Mouse (Mus musculus): Measurements from ENCODE around the gene Krt80. TPM values are rescaled to one million over a fixed set of nuclear protein-coding genes. Genes with fewer than 3 reads are reported as not detected.

Krt80 gene
- polyA plus RNA-seq, 1 experiment from 2014 or later: 0.06 TPM

DNA sequence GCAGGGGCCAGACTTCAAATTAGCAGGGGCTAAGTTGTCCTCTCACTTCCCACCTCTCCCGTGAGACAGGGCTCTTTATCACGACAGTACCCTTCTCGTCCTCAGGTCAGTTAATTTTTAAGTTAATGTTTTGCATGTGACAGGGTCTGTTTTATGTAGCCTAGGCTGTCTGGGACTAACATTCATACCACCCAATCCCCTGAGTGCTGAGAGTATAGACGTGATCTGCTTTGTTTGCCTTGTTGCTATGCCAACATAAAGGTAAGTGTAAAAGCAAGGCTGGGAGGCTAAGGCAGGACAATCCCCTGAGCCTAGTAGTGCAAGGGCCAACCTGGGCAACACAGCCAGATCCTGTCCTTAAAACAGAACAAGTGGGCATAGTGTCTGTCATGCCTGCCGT, 60.5 kb downstream of the Krt80 start:
- Histone ChIP-seq H3K9me3 (no peaks in the 10 kb centered on the region), H3K27ac (replicated peaks) (no peak overlapping the region), H3K4me3 (no peak overlapping the region), H3K27me3 (no peaks in the 10 kb centered on the region), H3K36me3 (no peaks in the 10 kb centered on the region), H3K4me2 (no peak overlapping the region), H3K9ac (no peak overlapping the region), H3K4me1 (replicated peaks) (no peaks in the 10 kb centered on the region; the same call in 1 of the 2 replicates)
- no peak for ATAC-seq (ENCODE audit: low FRiP score, low read depth)
- WGBS: 46% methylated on average over 5 of the region's 5 CpGs

- whole genome bisulfite sequencing: 69% methylated on average over 13 of the region's 13 CpGs
These were observed 61.3 kb downstream of the Krt80 start for GRCm38 (mm10) chr15:101308440-101309348.

DNA sequence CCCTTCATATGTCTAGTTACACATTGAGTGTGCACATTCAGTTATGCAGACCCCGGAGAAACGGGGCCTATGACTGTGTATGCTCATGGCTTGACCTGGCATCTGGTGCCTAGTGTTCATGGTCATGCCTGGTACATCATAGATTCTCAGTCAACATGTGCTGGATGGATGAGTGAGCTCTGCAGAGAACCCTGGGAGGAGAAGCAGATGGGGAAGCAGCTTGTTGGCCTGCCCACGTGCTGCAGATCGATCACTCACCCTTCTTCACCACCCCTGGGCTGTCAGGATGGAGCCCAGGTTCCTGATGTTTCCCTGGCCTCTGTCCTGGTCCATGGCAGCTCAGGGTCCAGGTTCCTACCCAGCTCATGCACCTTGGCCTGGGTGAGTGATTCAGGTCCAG, 63.5 kb downstream of the Krt80 start:
- Histone ChIP-seq H3K4me2 (no peak overlapping the region), H3K27me3 (no peaks in the 10 kb centered on the region), H3K4me1 (replicated peaks) (no peaks in the 10 kb centered on the region; the same call in 1 of the 2 replicates), H3K27ac (replicated peaks) (no peak overlapping the region), H3K36me3 (no peaks in the 10 kb centered on the region), H3K9ac (no peak overlapping the region), H3K9me3 (no peaks in the 10 kb centered on the region), H3K4me3 (no peak overlapping the region)
- 90% methylated on average over 4 of the region's 4 CpGs for WGBS
- ATAC-seq (ENCODE audit: low FRiP score, low read depth): no peak

More at GRCm38 (mm10) chr15:101308440-101309348, 61.3 kb downstream of the Krt80 start:
- Histone ChIP-seq H3K9ac (no peak overlapping the region), H3K4me2 (no peak overlapping the region), H3K4me1 (replicated peaks) (no peaks in the 10 kb centered on the region; the same call in 1 of the 2 replicates), H3K36me3 (no peaks in the 10 kb centered on the region), H3K27me3 (no peaks in the 10 kb centered on the region), H3K9me3 (no peaks in the 10 kb centered on the region), H3K27ac (replicated peaks) (no peak overlapping the region), H3K4me3 (no peak overlapping the region)
- no peak for ATAC-seq (ENCODE audit: low FRiP score, low read depth)

DNA sequence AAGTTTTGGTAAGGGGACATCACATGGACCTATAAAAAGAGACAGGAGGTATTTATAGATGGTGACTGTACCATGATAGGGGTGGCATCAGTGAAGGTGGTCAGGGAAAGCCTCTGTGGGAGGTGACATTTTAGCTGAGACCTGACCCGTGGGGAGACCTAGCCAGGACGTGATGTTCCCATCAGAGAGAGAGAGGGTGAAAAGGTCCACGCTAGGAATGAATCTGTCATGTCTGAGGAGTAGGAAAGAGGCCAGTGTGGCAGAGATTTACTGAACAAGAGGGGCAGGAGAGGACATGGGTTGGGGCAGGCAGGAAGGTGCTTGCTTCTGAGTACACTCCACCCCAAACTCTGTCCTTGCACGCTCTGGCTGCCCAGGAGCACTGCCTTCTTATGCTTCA, 66.1 kb downstream of the Krt80 start:
- WGBS: 79% methylated on average over 4 of the region's 4 CpGs
- ATAC-seq (ENCODE audit: low FRiP score, low read depth): no peak
- Histone ChIP-seq H3K4me3 (no peak overlapping the region), H3K9ac (no peak overlapping the region), H3K36me3 (no peaks in the 10 kb centered on the region), H3K4me1 (replicated peaks) (no peaks in the 10 kb centered on the region), H3K4me2 (no peak overlapping the region), H3K27me3 (no peaks in the 10 kb centered on the region), H3K9me3 (no peaks in the 10 kb centered on the region), H3K27ac (replicated peaks) (no peak overlapping the region)

GRCm38 (mm10) chr15:101302201-101302600, 67.8 kb downstream of the Krt80 start:
- no peak for ATAC-seq (ENCODE audit: low FRiP score, low read depth)
- H3K36me3 ChIP-seq: no peaks in the 10 kb centered on the region
- no peaks in the 10 kb centered on the region for H3K27me3 ChIP-seq
- H3K27ac ChIP-seq (replicated peaks): no peak overlapping the region
- no peak overlapping the region for H3K9ac ChIP-seq
- no peaks in the 10 kb centered on the region for H3K9me3 ChIP-seq
- H3K4me1 ChIP-seq (replicated peaks): no peaks in the 10 kb centered on the region
- H3K4me3 ChIP-seq: no peak overlapping the region
- WGBS: 70% methylated on average over 3 of the region's 3 CpGs
- no peak overlapping the region for H3K4me2 ChIP-seq

DNA sequence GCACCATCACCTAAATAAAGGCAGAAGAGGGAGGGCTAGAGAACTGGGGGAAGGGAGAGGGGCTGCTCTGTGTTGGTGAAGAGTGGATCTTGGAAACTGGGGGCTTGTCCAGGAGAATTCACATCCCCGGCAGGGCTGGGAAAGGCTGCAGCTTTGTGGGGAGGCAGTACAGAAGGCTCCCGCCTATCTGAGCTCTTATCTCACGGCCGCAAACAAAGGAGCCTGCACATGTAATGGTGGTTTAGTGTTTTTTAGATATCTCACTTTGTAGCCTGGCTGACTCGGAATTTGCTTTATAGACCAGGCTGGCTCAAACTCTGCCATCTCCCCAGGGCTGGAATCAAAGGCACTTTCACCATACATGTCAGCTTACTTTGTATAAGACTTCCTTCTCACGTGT, 69.8 kb downstream of the Krt80 start:
- H3K4me3 ChIP-seq: no peak overlapping the region
- no peaks in the 10 kb centered on the region for H3K4me1 ChIP-seq (replicated peaks)
- H3K27ac ChIP-seq (replicated peaks): no peak overlapping the region
- no peaks in the 10 kb centered on the region for H3K9me3 ChIP-seq
- H3K9ac ChIP-seq: no peak overlapping the region
- H3K4me2 ChIP-seq: no peak overlapping the region
- H3K27me3 ChIP-seq: no peaks in the 10 kb centered on the region
- WGBS: 78% methylated on average over 6 of the region's 6 CpGs
- no peaks in the 10 kb centered on the region for H3K36me3 ChIP-seq
- no peak for ATAC-seq (ENCODE audit: low FRiP score, low read depth)

- WGBS: 79% methylated on average over 14 of the region's 14 CpGs
- Histone ChIP-seq H3K9me3 (no peaks in the 10 kb centered on the region), H3K4me2 (no peak overlapping the region), H3K4me3 (no peak overlapping the region), H3K27ac (replicated peaks) (no peak overlapping the region), H3K4me1 (replicated peaks) (no peaks in the 10 kb centered on the region), H3K36me3 (no peaks in the 10 kb centered on the region), H3K9ac (no peak overlapping the region), H3K27me3 (no peaks in the 10 kb centered on the region)
- no peak for ATAC-seq (ENCODE audit: low FRiP score, low read depth)
These were observed 70.4 kb downstream of the Krt80 start for GRCm38 (mm10) chr15:101299480-101299960.

- no peak for ATAC-seq (ENCODE audit: low FRiP score, low read depth)
- WGBS: 16% methylated on average over 7 of the region's 7 CpGs
These were observed 71.4 kb downstream of the Krt80 start for GRCm38 (mm10) chr15:101298550-101298949.

GRCm38 (mm10) chr15:101297988-101298387, 72.0 kb downstream of the Krt80 start:
- H3K4me2 ChIP-seq: no peak overlapping the region
- no peaks in the 10 kb centered on the region for H3K4me1 ChIP-seq (replicated peaks)
- H3K27ac ChIP-seq (replicated peaks): no peak overlapping the region
- H3K9me3 ChIP-seq: no peaks in the 10 kb centered on the region
- no peak overlapping the region for H3K9ac ChIP-seq
- WGBS: 33% methylated on average over 7 of the region's 7 CpGs
- H3K4me3 ChIP-seq: no peak overlapping the region
- no peaks in the 10 kb centered on the region for H3K36me3 ChIP-seq
- H3K27me3 ChIP-seq: no peaks in the 10 kb centered on the region
- ATAC-seq (ENCODE audit: low FRiP score, low read depth): no peak

More at GRCm38 (mm10) chr15:101298550-101298949, 71.4 kb downstream of the Krt80 start:
- H3K36me3 ChIP-seq: no peaks in the 10 kb centered on the region
- no peaks in the 10 kb centered on the region for H3K27me3 ChIP-seq
- no peak overlapping the region for H3K4me3 ChIP-seq
- H3K4me1 ChIP-seq (replicated peaks): no peaks in the 10 kb centered on the region
- 0 out of 2 replicates have a peak overlapping the region, but pooled peaks have one; percentile 6 for H3K4me2 ChIP-seq
- H3K9me3 ChIP-seq: no peaks in the 10 kb centered on the region
- no peak overlapping the region for H3K9ac ChIP-seq
- no peak overlapping the region for H3K27ac ChIP-seq (replicated peaks)

MicroRNAs encoded within 50 kb of the gene (microRNA counts, 519-probe panel; counts per million panel counts)
- microRNA mmu-miR-1941-3p (2,211 counts per million, percentile 26 among the panel's probes with 10 or more counts), microRNA mmu-miR-1941-5p (not detected)

Small RNAs within 50 kb of the gene (microRNA-seq; reads per million reads assigned to microRNA genes)
- not detected for gene Mir1941

Other genes starting within 250 kb of the Krt80 start
- 9.5 and 9.6 TPM in 2 replicates for gene Acvrl1, start 241.6 kb downstream of the Krt80 start, polyA plus RNA-seq (2015; fragmentation: Nextera tagmentation; extraction: Ambion mirVana)
- 21.7 and 24.1 TPM in 2 replicates for gene Acvr1b, start 196.1 kb downstream of the Krt80 start, polyA plus RNA-seq (2015; fragmentation: Nextera tagmentation; extraction: Ambion mirVana)
- 1.9 and 2.4 TPM in 2 replicates for gene Grasp, start 146.0 kb downstream of the Krt80 start, polyA plus RNA-seq (2015; fragmentation: Nextera tagmentation; extraction: Ambion mirVana)
- gene Nr4a1, start 115.9 kb downstream of the Krt80 start, polyA plus RNA-seq (2015; fragmentation: Nextera tagmentation; extraction: Ambion mirVana): 6.6 and 6.9 TPM in 2 replicates
- 75.5 and 76.5 TPM in 2 replicates for gene Atg101, start 85.9 kb downstream of the Krt80 start, polyA plus RNA-seq (2015; fragmentation: Nextera tagmentation; extraction: Ambion mirVana)
- 0.31 TPM in 1 of 2 replicates, not detected in the other for gene 6030408B16Rik, start 77.0 kb downstream of the Krt80 start, polyA plus RNA-seq (2015; fragmentation: Nextera tagmentation; extraction: Ambion mirVana)
- gene Krt7, start 40.9 kb upstream of the Krt80 start, polyA plus RNA-seq (2015; fragmentation: Nextera tagmentation; extraction: Ambion mirVana): 1.3 and 1.6 TPM in 2 replicates
- 0.64 and 0.82 TPM in 2 replicates for gene Krt87, start 68.6 kb upstream of the Krt80 start, polyA plus RNA-seq (2015; fragmentation: Nextera tagmentation; extraction: Ambion mirVana)
- not detected in 2 replicates for gene Krt88, start 77.6 kb upstream of the Krt80 start, polyA plus RNA-seq (2015; fragmentation: Nextera tagmentation; extraction: Ambion mirVana)
- gene Krt81, start 93.6 kb upstream of the Krt80 start, polyA plus RNA-seq (2015; fragmentation: Nextera tagmentation; extraction: Ambion mirVana): not detected in 2 replicates
- gene Krt86, start 103.3 kb upstream of the Krt80 start, polyA plus RNA-seq (2015; fragmentation: Nextera tagmentation; extraction: Ambion mirVana): 0.09 and 0.12 TPM in 2 replicates
- gene Krt83, start 121.3 kb upstream of the Krt80 start, polyA plus RNA-seq (2015; fragmentation: Nextera tagmentation; extraction: Ambion mirVana): not detected in 2 replicates
- not detected in 2 replicates for gene Gm49425, start 147.1 kb upstream of the Krt80 start, polyA plus RNA-seq (2015; fragmentation: Nextera tagmentation; extraction: Ambion mirVana)
- gene Krt84, start 162.7 kb upstream of the Krt80 start, polyA plus RNA-seq (2015; fragmentation: Nextera tagmentation; extraction: Ambion mirVana): 0.05 TPM in 1 of 2 replicates, not detected in the other
- not detected in 2 replicates for gene Krt82, start 180.5 kb upstream of the Krt80 start, polyA plus RNA-seq (2015; fragmentation: Nextera tagmentation; extraction: Ambion mirVana)
- 0.12 and 0.13 TPM in 2 replicates for gene Krt90, start 192.8 kb upstream of the Krt80 start, polyA plus RNA-seq (2015; fragmentation: Nextera tagmentation; extraction: Ambion mirVana)
- gene Krt75, start 203.7 kb upstream of the Krt80 start, polyA plus RNA-seq (2015; fragmentation: Nextera tagmentation; extraction: Ambion mirVana): 0.17 and 0.18 TPM in 2 replicates

All from hindbrain, embryonic 15.5 days (tissue).